Mouse (Mus musculus) stomach, postnatal 0 days (tissue): ENCODE results near the gene Pan2.

ENCODE experiments used
- CTCF ChIP-seq: IDR thresholded peaks from 2 replicates; pipeline ENCODE4 v1.5.1; 2016; ENCODE audit warnings: antibody characterized with exemption, low read depth, mild to moderate bottlenecking, moderate library complexity
- EP300 ChIP-seq: optimal IDR thresholded peaks from 2 replicates; pipeline ENCODE3; 2016; ENCODE audit warnings: antibody characterized with exemption

DNA sequence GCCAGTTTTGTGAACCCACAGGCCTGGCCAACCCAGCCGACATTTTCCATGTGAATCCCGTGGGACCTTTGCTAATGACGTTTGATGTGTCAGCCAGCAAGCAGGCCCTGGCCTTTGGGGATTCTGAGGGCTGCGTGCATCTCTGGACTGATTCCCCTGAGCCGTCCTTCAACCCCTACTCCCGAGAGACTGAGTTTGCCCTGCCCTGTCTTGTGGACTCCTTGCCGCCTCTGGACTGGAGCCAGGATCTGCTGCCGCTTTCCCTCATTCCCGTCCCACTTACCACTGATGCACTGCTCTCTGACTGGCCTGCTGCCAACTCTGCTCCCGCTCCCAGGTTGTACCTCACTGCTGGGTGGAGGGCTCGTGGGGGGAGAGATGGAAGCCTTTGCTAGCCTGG is 7.0 kb downstream of the Pan2 start:
- TF ChIP-seq CTCF (no peak), EP300 (no peak)
